Mouse (Mus musculus) myocyte (in vitro differentiated cells): ENCODE measurements around the gene Rex1bd. TPM values are rescaled to one million over a fixed set of nuclear protein-coding genes. Genes with fewer than 3 reads are reported as not detected.
"Not testable (repeated sequence)": the region's sequence is repeated elsewhere in the genome, so short reads cannot be mapped to it uniquely, and the experiment has no call there.

Source experiments
- H3K27me3 ChIP-seq: one replicate; pipeline ENCODE4 v1.6.1; 2011; ENCODE audit not compliant: control insufficient read depth, insufficient read depth, insufficient read length
- H3K36me3 ChIP-seq: one replicate; pipeline ENCODE4 v1.6.1; 2011; ENCODE audit not compliant: control insufficient read depth, insufficient read depth
- H3K4me2 ChIP-seq: one replicate; pipeline ENCODE4 v1.6.1; 2011; ENCODE audit warnings: low read depth, control low read depth
- H3K4me3 ChIP-seq: one replicate; pipeline ENCODE4 v1.5.1; 2011; ENCODE audit warnings: mild to moderate bottlenecking, control low read depth, moderate library complexity
- H3K79me2 ChIP-seq: one replicate; pipeline ENCODE4 v1.6.1; 2011; ENCODE audit not compliant: control insufficient read depth, insufficient read depth
- H3ac ChIP-seq: one replicate; pipeline ENCODE4 v1.6.1; 2011; ENCODE audit not compliant: control insufficient read depth, insufficient read length
- CEBPB ChIP-seq: IDR thresholded peaks from 2 replicates; pipeline ENCODE4 v1.6.1; 2011; ENCODE audit warnings: mild to moderate bottlenecking, moderate library complexity; ENCODE audit not compliant: poor library complexity, insufficient read depth, severe bottlenecking
- E2F4 ChIP-seq: IDR thresholded peaks from one replicate; pipeline ENCODE4 v1.6.1; 2011; ENCODE audit warnings: mild to moderate bottlenecking, control low read depth, moderate library complexity; ENCODE audit not compliant: insufficient read depth
- MAX ChIP-seq: IDR thresholded peaks from one replicate; pipeline ENCODE4 v1.6.1; 2011; ENCODE audit warnings: low read depth, mild to moderate bottlenecking, control low read depth
- MYOD1 ChIP-seq, 3 experiments: IDR thresholded peaks; one replicate each; pipeline ENCODE4 v1.6.1; 2011; ENCODE audit warnings: control low read depth in 2 of 3, low read depth in 2 of 3, mild to moderate bottlenecking in 2 of 3, moderate library complexity in 1 of 3; ENCODE audit not compliant: insufficient read length in 2 of 3, control insufficient read depth in 1 of 3
- MYOG ChIP-seq, 3 experiments: IDR thresholded peaks; one replicate each; pipeline ENCODE4 v1.6.1; 2011; ENCODE audit warnings: control low read depth in 2 of 3, low read depth in 2 of 3, mild to moderate bottlenecking in 2 of 3; ENCODE audit not compliant: insufficient read length in 2 of 3, control insufficient read depth in 1 of 3, insufficient read depth in 1 of 3
- POLR2A ChIP-seq: IDR thresholded peaks from one replicate; pipeline ENCODE4 v1.6.1; 2011; ENCODE audit warnings: low read depth, mild to moderate bottlenecking, control low read depth, moderate library complexity; ENCODE audit not compliant: insufficient read length
- POLR2AphosphoS2 ChIP-seq: IDR thresholded peaks from one replicate; pipeline ENCODE4 v1.6.1; 2011; ENCODE audit warnings: low read depth, control low read depth; ENCODE audit not compliant: insufficient read length
- REST ChIP-seq: IDR thresholded peaks from one replicate; pipeline ENCODE4 v1.6.1; 2011; ENCODE audit warnings: mild to moderate bottlenecking, control low read depth, moderate library complexity; ENCODE audit not compliant: insufficient read depth, insufficient read length
- SRF ChIP-seq: IDR thresholded peaks from one replicate; pipeline ENCODE4 v1.6.1; 2011; ENCODE audit warnings: low read depth; ENCODE audit not compliant: control insufficient read depth, insufficient read length
- TCF12 ChIP-seq: IDR thresholded peaks from one replicate; pipeline ENCODE4 v1.6.1; 2011; ENCODE audit warnings: mild to moderate bottlenecking, control low read depth; ENCODE audit not compliant: poor library complexity, insufficient read depth, severe bottlenecking
- TCF3 ChIP-seq: IDR thresholded peaks from one replicate; pipeline ENCODE4 v1.6.1; 2011; ENCODE audit warnings: low read depth, control low read depth; ENCODE audit not compliant: insufficient read length
- USF1 ChIP-seq: IDR thresholded peaks from one replicate; pipeline ENCODE4 v1.6.1; 2011; ENCODE audit warnings: low read depth, mild to moderate bottlenecking, control low read depth, moderate library complexity
- polyA plus RNA-seq: library from polyadenylated mRNA; unstranded; fragments of >200 nt; fragmentation: generic; extraction: Trizol; gene quantifications from one replicate; pipeline ENCODE4 v1.2.1, GENCODE M21; 2012; ENCODE audit warnings: missing spikeins

The Rex1bd gene
- polyA plus RNA-seq, 1 experiment = 259 TPM

- TF ChIP-seq E2F4 (no peak), TCF3 (no peak), POLR2A (no peak), TCF12 (no peak), MYOG (IDR thresholded peaks at IDR 0.05; ENCODE audit: control insufficient read depth in 1 of 3, insufficient read depth in 1 of 3, insufficient read length in 2 of 3, low read depth in 2 of 3) (no peak), USF1 (no peak), SRF (no peak), CEBPB (no peak), MAX (no peak), REST (no peak), MYOD1 (IDR thresholded peaks at IDR 0.05; ENCODE audit: control insufficient read depth in 1 of 3, insufficient read length in 2 of 3, low read depth in 2 of 3) (no peak), POLR2AphosphoS2 (no peak)
- no peaks in the 10 kb centered on the region for H3K79me2 ChIP-seq
- H3K4me2 ChIP-seq = no peak overlapping the region
- no peaks in the 10 kb centered on the region for H3K27me3 ChIP-seq
- H3ac ChIP-seq = no peak overlapping the region
- no peak overlapping the region for H3K4me3 ChIP-seq
- peaks cover 11% of the 10 kb centered on the region for H3K36me3 ChIP-seq
Measured at GRCm38 (mm10) chr8:70519043-70519442, 12.5 kb upstream of the Rex1bd start.

GRCm38 (mm10) chr8:70517940-70518643 is 11.5 kb upstream of the Rex1bd start:
- H3K79me2 ChIP-seq = no peaks in the 10 kb centered on the region
- H3K27me3 ChIP-seq = no peaks in the 10 kb centered on the region
- H3K36me3 ChIP-seq = peaks cover 11% of the 10 kb centered on the region
- TF ChIP-seq USF1 (no peak), MAX (no peak), POLR2AphosphoS2 (peak; percentile 70)
- H3K4me2 ChIP-seq = no peak overlapping the region
- H3K4me3 ChIP-seq = no peak overlapping the region
- no peak overlapping the region for H3ac ChIP-seq

- no peaks in the 10 kb centered on the region for H3K27me3 ChIP-seq
Measured at GRCm38 (mm10) chr8:70513441-70513840, 6.9 kb upstream of the Rex1bd start.

GRCm38 (mm10) chr8:70512253-70512903 is 5.8 kb upstream of the Rex1bd start:
- Histone ChIP-seq H3K36me3 (peaks cover 15% of the 10 kb centered on the region), H3K79me2 (peaks cover 35% of the 10 kb centered on the region), H3K4me3 (no peak overlapping the region), H3ac (no peak overlapping the region), H3K4me2 (no peak overlapping the region), H3K27me3 (no peaks in the 10 kb centered on the region)
- TF ChIP-seq CEBPB (no peak), POLR2AphosphoS2 (no peak), POLR2A (no peak), TCF12 (no peak), MAX (no peak), USF1 (no peak), TCF3 (no peak), REST (no peak)

More at GRCm38 (mm10) chr8:70513441-70513840, 6.9 kb upstream of the Rex1bd start:
- H3K4me2 ChIP-seq = peak overlapping the region; percentile 18
- no peak overlapping the region for H3ac ChIP-seq
- peaks cover 34% of the 10 kb centered on the region for H3K79me2 ChIP-seq
- peaks cover 5% of the 10 kb centered on the region for H3K36me3 ChIP-seq
- H3K4me3 ChIP-seq = no peak overlapping the region
- no peak for TF ChIP-seq E2F4
- TF ChIP-seq MYOD1 (IDR thresholded peaks at IDR 0.05; ENCODE audit: control insufficient read depth in 1 of 3, insufficient read length in 2 of 3, low read depth in 2 of 3) = no peak
- no peak for TF ChIP-seq SRF
- no peak for TF ChIP-seq TCF3
- no peak for TF ChIP-seq TCF12
- TF ChIP-seq MYOG (IDR thresholded peaks at IDR 0.05; ENCODE audit: control insufficient read depth in 1 of 3, insufficient read depth in 1 of 3, insufficient read length in 2 of 3, low read depth in 2 of 3) = no peak

GRCm38 (mm10) chr8:70511770-70512169 is 5.2 kb upstream of the Rex1bd start:
- peaks cover 35% of the 10 kb centered on the region for H3K79me2 ChIP-seq
- TF ChIP-seq POLR2A (no peak), POLR2AphosphoS2 (peak; percentile 62)
- peak overlapping the region; percentile 61 for H3K4me2 ChIP-seq
- H3K36me3 ChIP-seq = peaks cover 15% of the 10 kb centered on the region
- H3K27me3 ChIP-seq = no peaks in the 10 kb centered on the region
- H3K4me3 ChIP-seq = no peak overlapping the region
- H3ac ChIP-seq = no peak overlapping the region

- H3K36me3 ChIP-seq = peaks cover 15% of the 10 kb centered on the region
- peak overlapping the region; percentile 93 for H3K4me3 ChIP-seq
- H3ac ChIP-seq = peak overlapping the region; percentile 84
- H3K4me2 ChIP-seq = peak overlapping the region; percentile 61
- not testable (repeated sequence) for H3K27me3 ChIP-seq
- H3K79me2 ChIP-seq = peaks cover 36% of the 10 kb centered on the region
Measured at GRCm38 (mm10) chr8:70511174-70511573, 4.6 kb upstream of the Rex1bd start.
